Mouse (Mus musculus) B cell, adult 2 months (primary cell): ENCODE data around the gene Met.
A peak's percentile ranks its signal among the peaks of the same experiment; 100 is the strongest.

ENCODE experiments used
- DNase-seq, 2 experiments: peaks; one replicate each; pipeline ENCODE4 v3.0.0; 2022

Gene Met

GRCm38 (mm10) chr6:17495413-17495812 is 31.8 kb downstream of the Met start:
- no peak for DNase-seq

GRCm38 (mm10) chr6:17497366-17497765 is 33.8 kb downstream of the Met start:
- DNase-seq, result no peak

GRCm38 (mm10) chr6:17498801-17499200 is 35.2 kb downstream of the Met start:
- no peak for DNase-seq

- no peak for DNase-seq
Observed at GRCm38 (mm10) chr6:17501440-17501839, 37.8 kb downstream of the Met start.

- no peak for DNase-seq
Observed at GRCm38 (mm10) chr6:17502311-17502710, 38.7 kb downstream of the Met start.

- no peak for DNase-seq
Observed at GRCm38 (mm10) chr6:17503724-17504123, 40.1 kb downstream of the Met start.

GRCm38 (mm10) chr6:17505530-17505929 is 41.9 kb downstream of the Met start:
- no peak for DNase-seq

- DNase-seq, result no peak
Observed at GRCm38 (mm10) chr6:17506831-17507230, 43.2 kb downstream of the Met start.

GRCm38 (mm10) chr6:17508184-17508583 is 44.6 kb downstream of the Met start:
- no peak for DNase-seq

- no peak for DNase-seq
Observed at GRCm38 (mm10) chr6:17508604-17509372, 45.2 kb downstream of the Met start.

- DNase-seq, result no peak
Observed at GRCm38 (mm10) chr6:17513381-17513780, 49.8 kb downstream of the Met start.

GRCm38 (mm10) chr6:17515775-17516460 is 52.3 kb downstream of the Met start:
- no peak for DNase-seq

GRCm38 (mm10) chr6:17521901-17522717 is 58.5 kb downstream of the Met start:
- DNase-seq, result no peak

GRCm38 (mm10) chr6:17522917-17523316 is 59.3 kb downstream of the Met start:
- no peak for DNase-seq

- no peak for DNase-seq
Observed at GRCm38 (mm10) chr6:17529490-17530269, 66.1 kb downstream of the Met start.

GRCm38 (mm10) chr6:17541615-17542014 is 78.0 kb downstream of the Met start:
- no peak for DNase-seq

- peak; percentile 72 to 74 for DNase-seq
Observed at GRCm38 (mm10) chr6:17542383-17542782, 78.8 kb downstream of the Met start.

- DNase-seq, result no peak
Observed at GRCm38 (mm10) chr6:17545480-17545879, 81.9 kb downstream of the Met start.

GRCm38 (mm10) chr6:17546341-17546740 is 82.7 kb downstream of the Met start:
- no peak for DNase-seq

- DNase-seq, result no peak
Observed at GRCm38 (mm10) chr6:17546825-17547224, 83.2 kb downstream of the Met start.

GRCm38 (mm10) chr6:17548786-17549185 is 85.2 kb downstream of the Met start:
- no peak for DNase-seq

GRCm38 (mm10) chr6:17549645-17550044 is 86.0 kb downstream of the Met start:
- DNase-seq, result no peak

GRCm38 (mm10) chr6:17554263-17554662 is 90.7 kb downstream of the Met start:
- DNase-seq, result no peak
